Mouse (Mus musculus) right cerebral cortex, postnatal 10 days (tissue): ENCODE measurements around the gene Immp2l.

ENCODE experiments used
- DNase-seq, 2 experiments: peaks; one replicate each; pipeline ENCODE4 v3.0.0; 2021; ENCODE audit warnings: low spot score in 2 of 2

The Immp2l gene

DNA sequence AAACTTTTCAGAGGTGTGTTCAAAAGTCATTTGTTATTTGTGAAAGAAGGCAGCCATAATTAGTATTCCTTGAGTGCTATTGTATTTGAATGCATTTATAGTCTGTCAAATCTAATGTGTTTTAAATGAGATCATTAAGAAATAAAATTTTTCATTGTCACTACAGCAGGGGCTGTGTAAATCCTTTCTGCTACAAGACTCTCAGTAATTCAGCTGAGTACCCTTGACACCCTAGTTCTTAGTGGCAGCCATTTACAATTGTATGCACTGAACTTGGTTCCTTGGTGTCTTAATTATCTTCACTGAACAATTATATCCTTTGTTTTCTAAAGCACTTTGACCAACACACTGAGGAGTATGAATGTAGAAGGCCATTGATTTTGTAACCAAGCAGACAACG lies 146.2 kb downstream of the Immp2l start:
- DNase-seq: no peak

DNA sequence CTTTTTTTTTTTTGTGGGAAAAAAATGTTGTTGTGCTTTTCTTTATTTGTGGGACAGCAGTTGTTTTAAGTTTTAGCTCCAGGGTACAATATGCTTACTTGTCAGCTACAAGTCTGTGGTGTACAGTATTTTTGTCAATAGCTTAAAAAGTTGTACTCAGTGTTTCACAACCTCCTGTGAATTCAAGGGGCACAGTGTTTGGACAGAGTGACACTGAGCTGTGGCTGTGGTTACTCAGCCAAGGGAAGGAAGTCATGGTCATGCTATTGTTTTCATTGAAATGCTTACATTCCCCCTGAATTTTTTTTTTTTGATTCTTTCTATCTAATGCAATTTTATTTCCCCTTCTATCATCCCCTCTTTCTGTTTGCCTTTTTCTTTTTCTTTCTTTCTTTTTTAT lies 159.0 kb downstream of the Immp2l start:
- DNase-seq: no peak

DNA sequence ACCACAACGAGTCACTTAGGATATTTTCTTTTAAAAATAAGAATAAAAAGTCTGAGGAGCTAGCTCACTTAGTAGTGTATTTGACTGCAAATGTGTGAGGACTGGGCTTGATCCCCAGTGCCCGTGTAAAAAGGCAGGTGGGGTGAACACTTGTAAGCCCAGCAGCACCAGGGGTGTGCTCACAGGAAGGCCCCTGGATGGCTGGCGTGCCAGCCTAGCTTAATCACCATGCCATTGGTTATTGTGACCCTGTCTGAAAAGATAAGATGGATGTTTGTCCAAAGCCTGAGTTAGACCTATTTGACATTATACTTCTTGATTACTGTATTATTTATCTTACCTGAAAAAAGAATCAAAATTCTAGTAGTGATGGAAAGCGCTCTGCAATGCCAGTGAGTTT lies 161.2 kb downstream of the Immp2l start:
- DNase-seq: no peak

DNA sequence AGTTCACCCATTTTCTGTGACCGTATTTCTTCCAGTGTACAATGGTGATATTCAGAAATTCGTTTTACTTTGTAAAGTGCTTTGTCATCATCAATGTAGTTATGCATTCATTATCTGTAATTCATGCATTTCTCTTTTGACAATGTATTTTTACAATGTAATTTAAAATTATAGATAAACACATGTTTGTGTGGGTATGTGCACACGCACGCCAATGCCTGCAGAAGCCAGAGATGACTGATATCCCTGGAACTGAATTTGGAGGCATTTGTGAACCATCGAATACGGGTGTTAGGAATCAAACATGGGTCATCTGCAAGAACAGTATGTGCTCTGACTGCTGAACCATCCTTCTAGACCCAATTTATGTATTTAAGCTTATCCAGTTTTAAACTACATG lies 161.6 kb downstream of the Immp2l start:
- DNase-seq: no peak

DNA sequence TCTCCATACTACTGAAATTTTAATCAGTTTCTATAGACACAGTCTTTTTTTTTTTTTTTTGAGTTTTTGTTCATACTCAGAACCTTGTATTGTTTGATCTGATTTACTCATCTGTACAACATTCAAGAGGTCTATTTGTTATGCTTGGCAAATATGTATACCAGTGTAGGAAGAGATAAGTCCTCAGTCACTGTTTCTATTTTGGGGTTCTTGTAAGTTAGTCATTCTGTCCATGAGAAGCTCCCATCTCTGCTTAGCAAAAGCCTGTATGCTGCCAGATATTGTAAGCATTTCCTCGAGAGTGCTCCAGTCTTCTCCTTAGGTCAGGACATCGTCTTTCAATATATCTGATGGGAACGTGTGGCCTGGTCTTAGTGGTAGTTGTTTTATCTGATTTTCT lies 168.9 kb downstream of the Immp2l start:
- DNase-seq: no peak

DNA sequence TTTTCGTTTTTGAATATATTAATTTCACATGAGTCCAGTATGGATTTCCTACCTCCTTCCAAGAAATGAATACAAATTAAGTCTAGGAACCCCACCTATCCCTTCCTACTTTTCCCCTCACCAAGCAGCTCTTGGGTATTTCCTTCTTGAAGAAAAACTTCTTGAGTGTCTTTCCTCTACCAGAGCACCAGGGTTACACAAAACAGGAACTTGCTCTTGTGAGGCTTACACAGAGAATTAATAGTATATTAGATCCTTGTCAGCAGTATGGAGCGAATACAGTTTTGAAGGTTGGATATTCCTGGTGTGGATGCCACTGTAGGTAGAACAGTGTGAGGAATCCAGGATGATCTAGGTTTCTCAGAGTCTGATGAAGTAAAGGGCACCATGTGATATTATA lies 172.5 kb downstream of the Immp2l start:
- no peak for DNase-seq

DNA sequence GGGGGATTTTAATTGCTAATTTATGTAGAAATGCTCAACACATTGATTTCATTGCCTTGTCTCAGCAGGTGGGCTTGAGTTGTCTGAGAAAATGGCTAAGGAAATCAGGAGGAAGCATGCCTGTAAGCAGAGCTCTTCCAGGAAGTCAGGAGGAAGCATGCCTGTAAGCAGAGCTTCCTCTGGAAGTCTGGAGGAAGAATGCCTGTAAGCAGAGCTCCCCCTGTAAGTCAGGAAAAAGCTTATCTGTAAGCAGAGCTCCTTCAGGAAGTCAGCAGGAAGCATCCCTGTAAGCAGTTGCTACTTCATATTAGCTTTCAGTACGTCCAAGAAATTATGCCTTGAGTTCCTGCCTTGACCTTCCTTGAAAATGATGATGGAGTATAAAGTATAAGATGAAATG lies 191.3 kb downstream of the Immp2l start:
- DNase-seq: no peak

DNA sequence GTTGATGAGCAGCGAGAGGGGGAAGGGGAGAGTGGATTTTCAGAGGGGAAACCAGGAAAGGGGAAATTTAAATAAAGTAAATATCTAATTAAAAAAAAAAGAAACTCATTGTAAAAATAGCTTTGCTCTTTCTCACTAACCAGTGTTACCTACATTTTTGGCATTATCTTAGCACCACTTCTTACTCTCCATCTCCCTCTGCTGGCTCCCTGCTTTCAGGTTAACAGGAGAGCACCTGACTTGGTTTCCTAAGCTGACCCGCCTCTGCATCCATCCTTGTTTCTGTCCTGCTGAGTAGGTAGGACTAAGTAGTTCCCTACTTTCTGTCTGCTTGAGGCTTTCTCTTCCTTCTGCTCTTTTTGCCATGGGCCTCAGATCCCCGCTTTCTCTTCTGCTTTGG lies 198.0 kb downstream of the Immp2l start:
- no peak for DNase-seq

DNA sequence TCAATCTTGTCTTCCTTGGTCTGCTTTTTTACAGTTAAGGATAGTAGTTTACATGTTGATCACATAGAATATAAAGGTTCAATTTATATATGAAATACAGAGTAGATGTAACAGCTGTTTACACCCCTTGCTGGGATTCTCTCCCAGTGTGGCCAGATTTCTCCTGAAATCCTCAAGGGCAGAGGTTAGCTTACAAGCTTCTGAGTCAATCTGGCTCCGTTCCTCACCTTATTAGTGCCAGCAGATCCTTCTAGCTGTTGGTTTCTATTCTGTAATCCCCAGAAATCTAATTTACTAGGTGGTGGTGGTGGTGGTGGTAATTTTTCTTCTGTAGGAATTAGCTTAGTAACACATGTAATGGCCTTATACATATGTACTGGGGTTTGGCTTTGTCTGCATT lies 199.8 kb downstream of the Immp2l start:
- no peak for DNase-seq

DNA sequence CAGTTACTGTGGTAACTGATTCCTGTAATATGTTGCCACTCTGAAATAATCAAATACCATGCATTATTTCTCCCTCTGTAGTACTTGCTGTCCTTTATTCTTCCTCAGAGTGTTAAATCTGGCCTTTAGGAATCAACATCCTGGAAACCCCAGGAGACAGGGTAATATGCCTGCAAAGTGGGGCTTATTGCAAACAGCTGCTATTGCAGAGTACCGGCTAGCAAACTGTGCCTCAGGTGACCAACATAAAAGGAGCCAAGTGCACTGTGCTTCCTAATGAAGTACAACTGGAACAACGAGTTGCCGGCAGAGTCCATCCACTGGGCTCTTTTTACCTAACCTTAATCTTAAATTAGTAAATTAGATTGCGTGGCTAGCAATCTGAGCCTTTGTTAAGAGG lies 200.6 kb downstream of the Immp2l start:
- DNase-seq: no peak

DNA sequence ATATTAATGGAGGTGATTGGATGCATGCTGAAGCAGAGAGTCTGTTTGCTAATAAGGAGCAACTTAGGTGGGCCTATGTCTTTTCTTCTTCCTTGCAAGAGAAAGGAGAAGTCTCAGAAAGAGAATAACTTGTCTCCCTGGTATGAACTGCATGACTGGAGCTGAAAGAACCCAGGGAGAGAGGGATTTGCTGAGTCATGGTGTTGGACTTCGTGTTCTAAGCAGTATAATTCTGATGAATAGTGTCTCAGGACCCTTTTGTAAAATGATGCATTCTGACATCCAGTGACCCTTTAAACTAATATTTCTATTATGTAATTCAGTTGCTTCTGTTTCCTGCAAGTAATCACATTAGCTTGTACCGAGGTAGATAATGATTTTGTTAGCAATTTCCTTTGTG lies 208.1 kb downstream of the Immp2l start:
- no peak for DNase-seq

DNA sequence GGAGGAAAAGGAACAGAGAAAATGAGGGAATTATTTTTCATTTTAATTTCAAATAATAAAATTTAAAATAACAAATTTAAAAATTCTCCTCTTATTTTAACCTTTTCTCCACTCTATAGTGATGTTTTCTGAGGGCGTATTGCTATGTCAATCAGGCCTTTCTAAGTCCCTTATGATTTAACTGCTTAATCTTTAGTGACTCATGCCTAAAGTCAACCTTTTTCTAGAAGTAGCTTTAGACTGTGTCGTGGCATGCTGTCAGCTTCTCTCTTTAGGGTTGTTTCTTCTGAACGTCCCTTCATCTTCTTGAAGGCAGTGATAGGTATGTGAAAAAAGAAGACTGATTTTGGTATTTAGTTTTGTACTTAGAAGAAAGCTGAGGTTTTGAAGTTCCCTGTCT lies 214.0 kb downstream of the Immp2l start:
- no peak for DNase-seq

DNA sequence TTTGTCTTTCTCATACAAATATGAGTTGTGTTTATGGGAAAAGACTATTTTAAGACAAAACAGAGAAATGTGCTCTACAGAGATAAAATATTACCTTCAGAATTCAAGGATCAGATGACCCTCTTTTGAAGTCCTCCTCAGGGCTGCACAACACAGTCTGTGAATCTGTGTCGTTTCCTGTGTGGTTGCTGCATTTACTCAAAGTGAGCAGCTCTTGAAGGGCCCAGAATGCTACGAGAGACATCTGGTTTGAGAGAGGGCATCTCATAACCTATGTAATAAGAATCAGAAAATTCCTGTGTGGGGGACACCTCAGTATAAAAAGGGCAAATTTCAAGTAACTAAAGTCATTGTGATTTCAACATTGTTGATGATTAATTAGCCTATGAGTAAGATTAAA lies 217.3 kb downstream of the Immp2l start:
- no peak for DNase-seq

DNA sequence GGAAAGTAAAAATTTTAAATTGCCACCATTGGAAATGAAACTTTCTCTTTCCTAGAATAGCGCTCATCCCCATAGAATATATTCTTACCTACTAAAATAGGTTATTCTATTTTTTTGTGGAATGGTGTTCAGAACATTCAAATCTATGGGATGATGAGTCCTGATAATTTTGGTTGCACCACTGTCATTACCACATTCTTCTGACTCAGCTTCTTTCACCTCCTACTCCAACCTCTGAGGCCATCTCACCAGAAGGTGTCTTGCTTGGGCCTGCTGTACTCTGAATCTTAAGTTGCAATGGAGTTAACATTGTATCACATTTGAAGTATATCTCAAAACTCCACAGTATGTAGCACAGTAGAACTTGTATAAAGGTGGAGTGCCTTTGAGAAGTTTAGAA lies 224.4 kb downstream of the Immp2l start:
- DNase-seq: no peak

DNA sequence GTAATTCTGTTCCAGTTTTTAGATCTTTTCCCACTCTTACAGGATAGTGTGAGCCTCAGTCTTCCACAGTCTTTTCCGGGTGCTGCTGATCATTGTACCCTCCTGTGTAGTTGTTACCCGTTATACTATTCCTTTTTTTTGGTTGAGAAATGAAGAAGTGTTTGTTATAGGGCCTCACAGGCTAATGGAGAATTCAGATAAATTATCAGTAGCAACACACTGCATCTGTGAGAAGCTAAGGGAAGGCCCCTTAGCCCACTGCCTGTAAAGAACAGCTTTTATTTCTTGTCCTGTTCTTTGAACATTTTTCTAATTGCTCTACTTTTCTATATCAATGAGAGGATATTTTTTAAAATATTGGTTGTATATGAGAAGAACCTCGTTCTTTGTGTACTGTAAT lies 226.2 kb downstream of the Immp2l start:
- DNase-seq: no peak

DNA sequence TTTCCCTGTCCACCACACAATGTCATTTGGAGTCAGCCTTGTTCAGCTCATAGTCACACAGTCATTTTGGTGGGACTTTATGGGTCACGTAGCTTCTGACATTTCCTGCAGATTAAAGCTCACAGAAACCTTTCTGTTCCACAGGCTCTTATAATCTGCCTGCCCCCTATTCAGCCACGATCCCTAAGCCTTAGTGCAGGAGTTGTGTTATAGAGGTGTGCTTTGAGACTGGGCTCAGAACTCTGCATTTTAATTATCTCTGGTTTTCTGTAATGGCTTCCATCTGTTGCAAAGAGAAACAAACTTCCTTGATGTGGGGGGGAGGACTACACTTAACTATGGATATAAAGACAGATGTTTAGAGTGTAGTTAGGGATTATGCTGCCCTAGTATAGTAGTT lies 234.0 kb downstream of the Immp2l start:
- no peak for DNase-seq

DNA sequence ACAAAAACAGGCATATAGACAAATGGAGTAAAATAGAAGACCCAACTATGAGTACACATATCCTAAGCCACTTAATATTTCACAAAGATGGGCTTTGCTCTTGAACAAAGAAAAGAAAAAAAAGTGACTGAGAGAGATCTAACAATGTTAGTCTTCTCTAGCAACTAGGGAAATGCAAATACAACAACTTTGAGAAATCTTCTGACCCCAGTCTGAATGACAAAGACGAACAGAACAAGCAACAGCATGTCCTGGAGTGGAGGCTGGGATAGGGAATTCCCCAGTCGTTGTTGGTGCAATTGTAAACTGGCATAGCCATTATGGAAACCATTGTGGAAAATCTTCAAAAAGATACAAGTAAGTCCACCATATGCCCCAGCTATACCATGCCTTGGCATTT lies 235.7 kb downstream of the Immp2l start:
- DNase-seq: no peak

DNA sequence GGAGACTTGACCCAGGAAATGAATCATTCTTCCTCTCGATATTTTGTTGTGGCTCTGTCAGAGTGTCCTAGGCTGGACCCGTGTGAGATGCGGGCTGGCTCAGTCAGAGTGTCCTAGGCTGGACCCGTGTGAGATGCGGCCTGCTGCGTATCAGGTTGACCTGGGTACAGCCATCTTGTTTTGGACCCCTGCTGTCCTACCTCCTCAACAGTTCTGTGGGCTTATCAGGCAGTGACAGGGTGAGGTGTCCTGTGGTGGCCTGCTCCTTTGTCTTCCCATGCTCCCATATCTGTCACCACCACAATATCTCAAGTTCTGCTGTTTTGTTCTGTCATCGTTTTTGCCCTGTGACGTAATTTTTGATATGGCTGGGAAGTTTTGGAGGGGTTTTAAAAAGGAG lies 250.2 kb downstream of the Immp2l start:
- DNase-seq: no peak

DNA sequence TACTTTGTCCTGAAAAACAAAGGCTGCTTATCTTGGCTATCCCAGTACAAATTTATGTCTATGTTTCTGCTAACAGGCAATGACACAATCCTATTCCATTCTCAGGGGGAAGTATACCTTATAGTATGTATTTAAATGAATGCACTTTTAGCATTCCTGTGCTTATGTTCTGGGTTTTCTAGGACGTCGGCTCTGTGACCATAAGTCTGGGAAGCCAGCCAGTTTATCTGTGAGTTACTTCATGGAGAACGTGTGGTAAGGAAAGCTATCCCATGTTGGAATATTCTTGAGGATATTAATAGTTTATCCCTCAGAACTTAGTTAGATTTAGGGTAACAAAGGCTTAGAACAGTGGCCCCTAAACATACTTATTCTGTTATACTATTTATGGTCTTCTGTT lies 251.5 kb downstream of the Immp2l start:
- DNase-seq: no peak

DNA sequence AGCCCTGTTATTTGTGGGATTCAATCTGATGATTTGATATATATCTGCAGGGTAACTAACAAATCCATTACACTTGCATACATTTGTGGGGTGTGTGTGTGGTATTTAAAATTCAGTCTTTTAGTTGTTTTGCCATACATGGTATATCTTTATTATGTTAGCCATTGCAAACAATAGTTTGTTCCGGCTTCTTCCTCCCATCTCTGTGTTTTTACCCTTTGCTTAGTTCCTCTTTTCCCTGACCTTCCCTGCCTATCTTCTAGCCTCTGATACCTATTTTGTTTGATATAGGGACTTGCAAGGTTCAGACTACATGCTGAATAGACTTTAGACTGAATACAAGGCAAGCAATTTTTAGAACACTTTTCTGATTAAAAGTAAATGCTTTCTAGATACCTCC lies 254.0 kb downstream of the Immp2l start:
- no peak for DNase-seq

DNA sequence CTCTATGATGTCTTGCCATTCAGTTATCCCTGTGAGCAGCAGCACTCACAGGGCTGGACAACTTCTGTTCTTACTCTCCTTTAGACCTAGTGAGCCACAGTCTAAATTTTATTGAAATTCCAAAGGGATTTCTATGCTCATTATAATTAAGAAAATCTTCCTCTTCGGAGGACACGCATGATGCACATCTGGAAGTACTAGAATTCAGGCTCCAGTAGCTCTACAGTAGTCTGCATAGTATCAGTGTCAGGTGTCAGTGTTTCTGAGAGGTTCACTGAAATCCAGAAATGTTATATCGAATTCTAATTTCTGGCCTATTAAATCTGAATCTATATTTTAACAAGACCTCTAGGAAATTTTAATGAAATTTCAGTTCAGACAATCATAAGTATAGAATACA lies 265.2 kb downstream of the Immp2l start:
- DNase-seq: no peak

DNA sequence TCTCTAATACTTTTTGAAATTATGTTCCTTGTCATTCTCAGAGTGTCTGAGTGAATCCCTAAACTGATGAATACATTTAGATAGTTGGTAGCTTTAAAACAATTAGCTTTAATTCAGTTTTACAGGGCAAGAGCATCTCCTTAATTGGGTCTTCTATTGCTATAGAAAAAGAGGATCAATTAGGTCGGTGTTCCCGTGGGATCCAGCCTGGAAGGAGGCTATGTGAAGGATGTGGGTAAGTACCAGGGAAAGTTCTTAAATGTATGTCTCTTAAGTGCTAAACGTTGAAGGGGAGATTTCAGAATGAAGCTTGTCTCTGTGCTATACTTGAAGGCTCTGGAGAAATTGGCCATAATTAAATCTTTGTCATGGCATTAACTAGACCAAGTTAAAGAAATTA lies 283.1 kb downstream of the Immp2l start:
- DNase-seq: no peak

DNA sequence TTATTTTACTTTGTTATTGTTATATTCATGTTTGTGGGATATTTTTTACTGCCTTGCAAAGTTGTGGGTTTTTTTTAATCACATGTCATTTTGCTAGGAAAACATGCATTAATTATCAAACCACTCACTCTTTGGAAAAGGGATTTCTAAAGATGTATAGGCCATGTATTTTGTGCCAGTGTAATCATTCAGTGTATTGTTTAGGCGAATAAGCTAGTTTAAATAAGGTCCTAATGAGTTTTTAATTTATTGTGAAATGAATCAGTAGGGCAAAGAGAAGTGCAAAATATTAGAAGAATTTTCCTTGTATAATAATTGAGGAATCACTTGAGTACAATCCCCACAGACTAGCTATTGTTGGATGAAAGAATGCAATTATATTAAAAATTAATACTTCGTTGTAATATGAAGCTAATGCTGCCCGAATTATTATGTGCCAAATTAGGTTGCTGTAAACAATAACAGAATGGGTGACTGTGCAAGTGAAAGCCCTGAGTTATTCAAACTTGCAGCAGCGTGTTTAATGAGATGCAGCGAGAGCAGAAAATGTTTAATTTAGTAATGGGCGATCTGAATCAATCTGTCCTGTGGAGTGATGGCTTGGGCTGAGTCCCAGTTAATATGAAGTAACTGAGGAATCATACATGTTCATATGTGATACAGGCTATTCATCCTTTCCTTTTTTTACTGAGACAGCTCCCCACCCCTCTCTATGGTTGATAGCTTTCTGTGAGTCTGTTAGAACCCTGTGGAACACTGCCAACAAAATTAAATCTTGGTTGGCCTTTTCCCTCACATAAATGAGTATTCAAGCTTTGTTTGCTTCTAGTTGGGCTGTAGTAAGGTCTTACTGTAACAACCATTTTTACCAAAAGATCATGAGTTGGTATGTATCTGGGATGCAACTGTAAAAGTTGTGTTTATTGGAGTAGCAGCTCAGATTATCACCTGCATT lies 285.1 kb downstream of the Immp2l start:
- no peak for DNase-seq

DNA sequence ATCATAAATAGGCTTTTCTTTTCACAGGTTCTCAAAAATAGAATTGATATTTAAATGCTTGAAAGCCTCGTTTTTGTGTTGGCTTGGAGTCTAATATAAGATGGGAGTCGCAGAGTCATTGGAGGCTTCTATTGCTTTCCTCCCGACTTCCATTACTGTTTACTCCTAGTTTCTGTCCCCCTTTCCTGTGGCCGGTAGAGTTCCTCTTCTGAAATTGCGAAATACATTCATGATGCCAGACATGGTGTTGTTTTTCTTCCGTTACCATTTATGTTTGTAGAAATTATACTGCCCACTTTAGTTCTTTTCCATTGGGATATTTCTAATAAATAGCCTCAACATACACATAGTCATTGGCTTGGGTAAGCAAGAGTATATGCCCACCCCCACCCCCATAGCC lies 289.5 kb downstream of the Immp2l start:
- no peak for DNase-seq
